Mouse (Mus musculus): ENCODE data around the gene Crtc2. TPM values are rescaled to one million over a fixed set of nuclear protein-coding genes. Genes with fewer than 3 reads are reported as not detected.
A peak's percentile ranks its signal among the peaks of the same experiment; 100 is the strongest.
"Not testable (repeated sequence)": the region's sequence is repeated elsewhere in the genome, so short reads cannot be mapped to it uniquely, and the experiment has no call there.

The Crtc2 gene
- polyA plus RNA-seq, 1 experiment: 33.7 TPM

DNA sequence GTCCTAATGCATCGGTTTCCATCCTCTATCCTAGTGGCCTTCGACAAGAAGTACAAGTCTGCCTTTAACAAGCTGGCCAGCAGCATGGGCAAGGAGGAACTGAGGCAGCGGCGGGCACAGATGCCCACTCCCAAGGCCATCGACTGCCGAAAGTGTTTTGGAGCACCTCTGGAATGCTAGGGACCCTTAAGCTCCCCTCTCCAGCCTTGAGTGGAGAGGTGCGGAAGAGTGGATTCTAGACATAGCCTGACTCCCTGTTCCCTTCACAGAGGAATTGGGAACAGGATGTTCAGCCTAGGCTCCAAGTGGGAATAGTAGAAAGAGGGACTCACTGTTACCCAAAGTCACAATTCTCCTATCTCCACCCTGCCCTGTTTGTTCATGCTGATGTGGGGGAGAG, 25.8 kb downstream of the Crtc2 start:
- TF ChIP-seq CTCF (IDR thresholded peaks at IDR 0.05; ENCODE audit: control insufficient read depth, insufficient read depth, insufficient replicate concordance, low read depth, low read length): no peak
- TF ChIP-seq POLR2A (IDR thresholded peaks at IDR 0.05; ENCODE audit: control insufficient read depth, low read depth, low read length): no peak
- no peaks in the 10 kb centered on the region for H3K36me3 ChIP-seq (ENCODE audit: control insufficient read depth, insufficient read depth, low read length)
- no peaks in the 10 kb centered on the region for H3K27me3 ChIP-seq (ENCODE audit: control insufficient read depth, insufficient read depth, low read length)
- H3K4me1 ChIP-seq (ENCODE audit: control insufficient read depth, insufficient read depth, low read length): peaks cover 6% of the 10 kb centered on the region
- H3K27ac ChIP-seq (ENCODE audit: control insufficient read depth, insufficient read depth, low read depth, low read length): no peak overlapping the region
- no peak overlapping the region for H3K4me3 ChIP-seq (ENCODE audit: control insufficient read depth, low read depth, low read length)

DNA sequence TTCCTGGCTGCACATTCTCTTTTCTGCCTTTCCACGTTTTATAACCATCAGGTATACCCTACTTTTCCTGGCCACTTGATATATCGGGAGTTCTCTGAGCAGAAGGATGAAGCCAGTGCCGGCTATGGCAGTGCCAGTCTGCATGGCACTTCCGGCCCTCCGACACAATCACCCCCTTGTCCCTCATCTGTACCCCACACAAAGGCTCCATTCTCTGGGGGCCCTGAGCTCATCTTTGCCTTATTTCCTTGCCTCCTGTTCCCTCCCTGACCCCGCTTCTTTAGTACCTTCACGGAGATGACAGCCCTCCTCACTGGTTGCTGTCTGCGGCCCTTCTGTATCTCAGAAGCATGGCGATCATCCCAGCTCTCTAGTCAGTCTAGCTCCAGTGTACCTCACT, 26.7 kb downstream of the Crtc2 start:
- Histone ChIP-seq H3K27ac (ENCODE audit: control insufficient read depth, insufficient read depth, low read depth, low read length) (no peak overlapping the region), H3K4me3 (ENCODE audit: control insufficient read depth, low read depth, low read length) (no peak overlapping the region), H3K27me3 (ENCODE audit: control insufficient read depth, insufficient read depth, low read length) (no peaks in the 10 kb centered on the region), H3K4me1 (ENCODE audit: control insufficient read depth, insufficient read depth, low read length) (peaks cover 3% of the 10 kb centered on the region), H3K36me3 (ENCODE audit: control insufficient read depth, insufficient read depth, low read length) (no peaks in the 10 kb centered on the region)
- no peak for TF ChIP-seq POLR2A (IDR thresholded peaks at IDR 0.05; ENCODE audit: control insufficient read depth, low read depth, low read length)
- TF ChIP-seq CTCF (IDR thresholded peaks at IDR 0.05; ENCODE audit: control insufficient read depth, insufficient read depth, insufficient replicate concordance, low read depth, low read length): no peak

DNA sequence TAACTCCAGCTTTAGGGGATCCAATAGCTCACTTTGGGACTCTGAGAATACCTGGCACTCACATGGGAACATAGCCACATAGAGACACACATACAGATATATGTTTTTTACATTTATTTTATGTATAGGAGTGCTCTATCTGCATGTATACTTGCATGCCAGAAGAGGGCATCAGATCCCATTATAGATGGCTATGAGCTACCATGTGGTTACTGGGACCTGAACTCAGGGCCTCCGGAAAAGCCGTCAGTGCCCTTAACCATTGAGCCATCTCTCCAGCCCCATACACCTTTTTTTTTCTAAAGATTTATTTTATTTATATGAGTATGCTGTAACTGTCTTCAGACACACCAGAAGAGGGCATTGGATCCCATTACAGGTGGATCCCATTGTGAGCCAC, 30.2 kb downstream of the Crtc2 start:
- no peak for TF ChIP-seq POLR2A (IDR thresholded peaks at IDR 0.05; ENCODE audit: control insufficient read depth, low read depth, low read length)
- no peak for TF ChIP-seq CTCF (IDR thresholded peaks at IDR 0.05; ENCODE audit: control insufficient read depth, insufficient read depth, insufficient replicate concordance, low read depth, low read length)
- H3K36me3 ChIP-seq (ENCODE audit: control insufficient read depth, insufficient read depth, low read length): no peaks in the 10 kb centered on the region
- H3K4me1 ChIP-seq (ENCODE audit: control insufficient read depth, insufficient read depth, low read length): no peaks in the 10 kb centered on the region
- H3K27ac ChIP-seq (ENCODE audit: control insufficient read depth, insufficient read depth, low read depth, low read length): no peak overlapping the region
- no peaks in the 10 kb centered on the region for H3K27me3 ChIP-seq (ENCODE audit: control insufficient read depth, insufficient read depth, low read length)
- no peak overlapping the region for H3K4me3 ChIP-seq (ENCODE audit: control insufficient read depth, low read depth, low read length)

GRCm38 (mm10) chr3:90289403-90289802, 35.4 kb downstream of the Crtc2 start:
- not testable (repeated sequence) for H3K4me3 ChIP-seq (ENCODE audit: control insufficient read depth, low read depth, low read length); H3K4me1 ChIP-seq (ENCODE audit: control insufficient read depth, insufficient read depth, low read length); H3K36me3 ChIP-seq (ENCODE audit: control insufficient read depth, insufficient read depth, low read length); H3K27ac ChIP-seq (ENCODE audit: control insufficient read depth, insufficient read depth, low read depth, low read length); H3K27me3 ChIP-seq (ENCODE audit: control insufficient read depth, insufficient read depth, low read length)

- H3K4me1 ChIP-seq (ENCODE audit: control insufficient read depth, insufficient read depth, low read length): peaks cover 3% of the 10 kb centered on the region; the same call in 1 of the 2 replicates
- H3K27ac ChIP-seq (ENCODE audit: control insufficient read depth, insufficient read depth, low read depth, low read length): no peak overlapping the region
- H3K27me3 ChIP-seq (ENCODE audit: control insufficient read depth, insufficient read depth, low read length): no peaks in the 10 kb centered on the region
- no peak for TF ChIP-seq CTCF (IDR thresholded peaks at IDR 0.05; ENCODE audit: control insufficient read depth, insufficient read depth, insufficient replicate concordance, low read depth, low read length)
- TF ChIP-seq POLR2A (IDR thresholded peaks at IDR 0.05; ENCODE audit: control insufficient read depth, low read depth, low read length): no peak
- no peaks in the 10 kb centered on the region for H3K36me3 ChIP-seq (ENCODE audit: control insufficient read depth, insufficient read depth, low read length)
- H3K4me3 ChIP-seq (ENCODE audit: control insufficient read depth, low read depth, low read length): no peak overlapping the region
Measured at GRCm38 (mm10) chr3:90290602-90291001, 36.6 kb downstream of the Crtc2 start.

GRCm38 (mm10) chr3:90291982-90292344, 38.0 kb downstream of the Crtc2 start:
- Histone ChIP-seq H3K36me3 (ENCODE audit: control insufficient read depth, insufficient read depth, low read length) (no peaks in the 10 kb centered on the region), H3K27ac (ENCODE audit: control insufficient read depth, insufficient read depth, low read depth, low read length) (peak overlapping the region; percentile 93; the same call in 1 of the 2 replicates), H3K27me3 (ENCODE audit: control insufficient read depth, insufficient read depth, low read length) (no peaks in the 10 kb centered on the region), H3K4me1 (ENCODE audit: control insufficient read depth, insufficient read depth, low read length) (peaks cover 3% of the 10 kb centered on the region; the same call in 1 of the 2 replicates), H3K4me3 (ENCODE audit: control insufficient read depth, low read depth, low read length) (peak overlapping the region; percentile 95; the same call in 1 of the 2 replicates)
- TF ChIP-seq POLR2A (IDR thresholded peaks at IDR 0.05; ENCODE audit: control insufficient read depth, low read depth, low read length) (no peak), CTCF (IDR thresholded peaks at IDR 0.05; ENCODE audit: control insufficient read depth, insufficient read depth, insufficient replicate concordance, low read depth, low read length) (no peak)

DNA sequence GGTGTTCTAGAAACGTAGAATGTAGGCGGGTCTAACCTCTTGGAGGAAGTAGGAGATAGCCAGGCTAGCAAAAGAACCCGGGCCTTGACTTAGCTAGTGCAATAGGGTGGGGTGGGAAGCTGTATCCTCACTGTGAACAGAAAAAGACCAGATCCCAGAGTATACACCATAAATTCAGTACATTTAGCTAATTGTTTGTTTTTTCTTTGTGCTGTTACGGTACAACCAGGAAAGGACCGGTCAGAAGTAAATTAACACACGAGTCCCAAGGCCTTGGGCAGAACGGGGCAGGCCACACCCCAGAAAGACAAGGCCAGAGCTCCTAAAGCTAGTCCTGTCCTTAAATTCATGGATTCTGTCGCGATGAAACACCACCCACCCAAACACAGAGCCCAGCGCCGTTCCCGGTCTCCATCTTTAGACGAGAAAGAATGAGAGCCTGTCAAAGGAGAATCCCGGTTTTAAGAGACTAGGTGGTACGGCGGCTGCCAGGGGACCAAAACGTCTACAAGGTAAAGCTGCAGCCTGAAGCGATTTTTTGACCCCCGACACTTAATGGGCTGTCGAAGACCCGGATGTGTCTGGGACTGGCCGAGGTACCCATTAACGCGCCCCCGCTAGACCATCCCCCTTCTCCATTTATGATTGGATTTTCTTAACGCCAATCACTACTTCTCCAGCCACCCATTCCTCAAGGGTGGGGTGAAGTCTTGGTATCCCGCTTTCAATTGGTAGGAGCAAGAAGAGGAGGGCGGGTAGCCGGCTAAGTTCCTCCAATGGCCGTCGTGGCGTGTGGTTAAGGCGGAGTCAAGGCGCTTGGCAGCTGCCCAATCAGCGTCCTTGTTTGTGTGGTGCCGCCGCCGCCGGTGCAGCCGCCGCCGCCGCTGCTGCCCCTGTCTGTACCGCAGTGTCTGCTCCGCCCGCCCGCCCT, 38.6 kb downstream of the Crtc2 start, which contains the start of gene Gatad2b:
Gene Gatad2b (plus strand): TSS at position 834 of the 931 bp plus-strand sequence.
- H3K27ac ChIP-seq (ENCODE audit: control insufficient read depth, insufficient read depth, low read depth, low read length): peak within 1 kb of the TSS; percentile 95
- H3K4me3 ChIP-seq (ENCODE audit: control insufficient read depth, low read depth, low read length): peak within 1 kb of the TSS; percentile 98
- peaks cover 3% of the 10 kb centered on the region; the same call in 1 of the 2 replicates for H3K4me1 ChIP-seq (ENCODE audit: control insufficient read depth, insufficient read depth, low read length)
- no peaks in the 10 kb centered on the region for H3K27me3 ChIP-seq (ENCODE audit: control insufficient read depth, insufficient read depth, low read length)
- no peaks in the 10 kb centered on the region for H3K36me3 ChIP-seq (ENCODE audit: control insufficient read depth, insufficient read depth, low read length)
- TF ChIP-seq CTCF (IDR thresholded peaks at IDR 0.05; ENCODE audit: control insufficient read depth, insufficient read depth, insufficient replicate concordance, low read depth, low read length): 0 out of 2 replicates have a peak, but pooled peaks have one; percentile 1
- peak; percentile 53; the same call in 1 of the 2 replicates for TF ChIP-seq POLR2A (IDR thresholded peaks at IDR 0.05; ENCODE audit: control insufficient read depth, low read depth, low read length)

Data from testis, adult 2 months (tissue).